In genomic region chr6:98606680-98607079, GRCm38 (mm10) we compare ENCODE assay signal across 31 mouse cellular contexts.
A peak's percentile ranks its signal among the peaks of the same experiment; 100 is the strongest.
DNase-seq lines count a peak whose midpoint lies in the region; ATAC-seq and TF ChIP-seq lines count a peak whose summit lies in the region.
"Had no signal": no experiment of that assay in that cellular context is flagged by ENCODE, and none has a peak within 500 bp of the region (broad histone marks: within the 10 kb centered on the region; RNA-seq: fewer than 3 reads in every experiment).

No protein-coding gene starts in this region.

- TF ChIP-seq CTCF in lung, adult 2 months (IDR thresholded peaks at IDR 0.05; ENCODE audit: insufficient read depth, low read length): no peak

- no peaks in the 10 kb centered on the region for H3K27me3 ChIP-seq in splenic B cell, adult 2 months (ENCODE audit: control insufficient read depth, insufficient read depth, low read length, poor library complexity, severe bottlenecking)
- no peaks in the 10 kb centered on the region for H3K27me3 ChIP-seq in forebrain, embryonic 14.5 days (replicated peaks; ENCODE audit: control insufficient read depth, insufficient read depth, low read length)
- H3K27me3 ChIP-seq: CH12.LX; forebrain, embryonic 13.5 days; intestine, embryonic 15.5 days; Patski had no signal

- no peaks in the 10 kb centered on the region for H3K4me1 ChIP-seq in forebrain, embryonic 14.5 days (ENCODE audit: control insufficient read depth, insufficient read depth, low read length)
- H3K4me1 ChIP-seq in lung, adult 2 months (ENCODE audit: control insufficient read depth, insufficient read depth, low read length): no peaks in the 10 kb centered on the region
- H3K4me1 ChIP-seq: forebrain, embryonic 13.5 days; intestine, embryonic 15.5 days had no signal

- no peak overlapping the region for H3K4me3 ChIP-seq in forebrain, embryonic 14.5 days (ENCODE audit: low read depth, low read length)
- H3K4me3 ChIP-seq in lung, adult 2 months (replicated peaks; ENCODE audit: extremely low read depth, low read depth, low read length): no peak overlapping the region
- H3K4me3 ChIP-seq: forebrain, embryonic 10.5 days; forebrain, embryonic 13.5 days; gastrocnemius, adult 2 months; hindbrain, embryonic 10.5 days; intestine, embryonic 15.5 days had no signal

- no peaks in the 10 kb centered on the region for H3K36me3 ChIP-seq in splenic B cell, adult 2 months (ENCODE audit: control insufficient read depth, insufficient read depth, low read length, poor library complexity, severe bottlenecking)
- H3K36me3 ChIP-seq in forebrain, embryonic 14.5 days (ENCODE audit: control insufficient read depth, insufficient read depth, low read length): no peaks in the 10 kb centered on the region
- H3K36me3 ChIP-seq: forebrain, embryonic 10.5 days; G1E; hindbrain, embryonic 10.5 days; intestine, embryonic 15.5 days had no signal

- DNase-seq in 416B (ENCODE audit: low read depth): peak; percentile 17
- peak; percentile 57 for DNase-seq in CD4-positive, CD25-positive, alpha-beta regulatory T cell, adult 2 months (ENCODE audit: low read depth, low spot score)
- peak; percentile 62 for DNase-seq in induced T-regulatory cell, adult 2 months (ENCODE audit: low read depth)
- peak; percentile 6 for DNase-seq in splenic B cell, adult 2 months (ENCODE audit: low read depth, low spot score)
- DNase-seq in forebrain, embryonic 14.5 days (ENCODE audit: low spot score): no peak
- no peak for DNase-seq in c-Kit-positive CD71-positive TER-119-positive erythroid progenitor cells, embryonic 14.5 days (ENCODE audit: low spot score)
- DNase-seq in lung, adult 2 months: no peak
- DNase-seq: adrenal gland, adult 2 months; adrenal gland, postnatal 36 days; B cell, adult 2 months; cerebellum, adult 11 months; cerebellum, adult 2 months; cerebellum, postnatal 10 days; cerebellum, postnatal 36 days; forebrain, postnatal 0 days; gastrocnemius, adult 2 months; gastrocnemius, postnatal 14 days; heart, adult 11 months; heart, postnatal 36 days; kidney, adult 11 months; kidney, adult 8-10 months had no signal

- no peak overlapping the region for H3K4me2 ChIP-seq in forebrain, embryonic 14.5 days (ENCODE audit: low read length)
- H3K4me2 ChIP-seq: forebrain, embryonic 13.5 days; heart, embryonic 11.5 days; hindbrain, embryonic 14.5 days; intestine, embryonic 15.5 days had no signal

- 90% methylated on average over 3 of the region's 3 CpGs for WGBS in forebrain, embryonic 14.5 days
- 54% methylated on average over 3 of the region's 3 CpGs for WGBS in lung, adult 2 months

- H3K9ac ChIP-seq in forebrain, embryonic 14.5 days (ENCODE audit: low read length): no peak overlapping the region
- H3K9ac ChIP-seq: forebrain, embryonic 13.5 days; forebrain, postnatal 0 days; hindbrain, embryonic 14.5 days; intestine, embryonic 15.5 days had no signal

- no peak for ATAC-seq in forebrain, embryonic 14.5 days
- ATAC-seq: forebrain, embryonic 13.5 days; forebrain, postnatal 0 days; hindbrain, postnatal 0 days; intestine, embryonic 15.5 days; Patski had no signal

- no peak overlapping the region for H3K27ac ChIP-seq in forebrain, embryonic 14.5 days (ENCODE audit: low read depth, low read length)
- H3K27ac ChIP-seq: forebrain, embryonic 10.5 days; forebrain, embryonic 13.5 days; gastrocnemius, adult 2 months; hindbrain, embryonic 10.5 days; hindbrain, embryonic 14.5 days; hindbrain, postnatal 0 days; intestine, embryonic 15.5 days had no signal

- H3K9me3 ChIP-seq in forebrain, embryonic 14.5 days (replicated peaks; ENCODE audit: control insufficient read depth, low read length): no peaks in the 10 kb centered on the region
- H3K9me3 ChIP-seq: forebrain, embryonic 10.5 days; forebrain, embryonic 13.5 days; intestine, embryonic 15.5 days had no signal

- TF ChIP-seq POLR2A in lung, adult 2 months (IDR thresholded peaks at IDR 0.05; ENCODE audit: borderline replicate concordance, extremely low read depth, low read depth, low read length): no peak

Comparison
In these comparisons a context has a peak if more than half of its experiments do, and no peak if none do; other contexts are left out.
1. DNase-seq: peak in 416B (single experiment), CD4-positive, CD25-positive, alpha-beta regulatory T cell, adult 2 months (single experiment), induced T-regulatory cell, adult 2 months (single experiment) and splenic B cell, adult 2 months (single experiment); none in forebrain, embryonic 14.5 days (single experiment), c-Kit-positive CD71-positive TER-119-positive erythroid progenitor cells, embryonic 14.5 days (single experiment) and lung, adult 2 months (single experiment).